Mouse (Mus musculus) cerebral cortex, adult 2 months (tissue): ENCODE measurements around the gene Vps72.

Experiments used
- WGBS: fragments of 180-500 bp; shearing (Covaris S2); methylation state at CpG from one replicate; pipeline ENCODE4 v1.1.7; 2018; 5-methylcytosine and 5-hydroxymethylcytosine counted together

Gene Vps72

DNA sequence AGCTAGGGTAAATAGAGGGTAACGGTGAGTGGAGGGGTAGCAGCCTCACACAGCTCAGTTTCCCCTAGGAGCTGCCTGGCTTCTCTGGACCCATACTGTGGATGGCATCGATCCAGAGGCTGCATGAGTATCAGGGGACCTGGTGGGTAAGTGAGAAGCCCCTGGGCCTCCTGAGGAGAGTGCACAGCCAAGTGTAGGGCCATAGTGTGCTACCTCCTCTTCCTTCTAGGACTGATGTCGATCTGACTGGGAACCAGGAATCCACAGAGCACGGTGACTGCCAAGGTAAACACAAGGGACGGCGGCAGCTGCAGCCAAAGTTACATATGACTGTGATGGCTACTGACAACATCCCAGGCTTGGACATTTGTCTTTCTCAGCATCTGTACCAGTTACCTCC, 60.3 kb downstream of the Vps72 start:
- WGBS = 69% methylated on average over 6 of the region's 6 CpGs
